Mouse (Mus musculus): ENCODE measurements around the gene Ly6g6c.

Gene Ly6g6c

GRCm38 (mm10) chr17:35064951-35065947 lies at the start of gene Ly6g6c:
TSS of gene Ly6g6c (plus strand) at chr17:35065388.
- peak; percentile 50 for DNase-seq (ENCODE audit: low spot score)

GRCm38 (mm10) chr17:35016376-35016775 lies 48.8 kb upstream of the Ly6g6c start, which contains the start of gene Vwa7:
TSS of gene Vwa7 (plus strand) at chr17:35016579.
- DNase-seq (ENCODE audit: low spot score) = peak; percentile 62

GRCm38 (mm10) chr17:35016791-35017705 lies 48.1 kb upstream of the Ly6g6c start:
- DNase-seq (ENCODE audit: low spot score) = no peak

- no peak for DNase-seq (ENCODE audit: low spot score)
Observed at GRCm38 (mm10) chr17:35017706-35018030, 47.5 kb upstream of the Ly6g6c start.

GRCm38 (mm10) chr17:35018171-35018570 lies 47.0 kb upstream of the Ly6g6c start:
- no peak for DNase-seq (ENCODE audit: low spot score)

GRCm38 (mm10) chr17:35019894-35020293 lies 45.3 kb upstream of the Ly6g6c start:
- no peak for DNase-seq (ENCODE audit: low spot score)

GRCm38 (mm10) chr17:35020551-35020950 lies 44.6 kb upstream of the Ly6g6c start:
- DNase-seq (ENCODE audit: low spot score) = no peak

- DNase-seq (ENCODE audit: low spot score) = peak; percentile 90
Observed at GRCm38 (mm10) chr17:35021163-35021808, 43.9 kb upstream of the Ly6g6c start.

GRCm38 (mm10) chr17:35021842-35022477 lies 43.2 kb upstream of the Ly6g6c start:
- DNase-seq (ENCODE audit: low spot score) = no peak

GRCm38 (mm10) chr17:35022541-35023060 lies 42.6 kb upstream of the Ly6g6c start:
- DNase-seq (ENCODE audit: low spot score) = no peak

- DNase-seq (ENCODE audit: low spot score) = no peak
Observed at GRCm38 (mm10) chr17:35023221-35023620, 42.0 kb upstream of the Ly6g6c start.

GRCm38 (mm10) chr17:35023756-35024155 lies 41.4 kb upstream of the Ly6g6c start:
- no peak for DNase-seq (ENCODE audit: low spot score)

- no peak for DNase-seq (ENCODE audit: low spot score)
Observed at GRCm38 (mm10) chr17:35024261-35024660, 40.9 kb upstream of the Ly6g6c start.

GRCm38 (mm10) chr17:35024691-35025488 lies 40.3 kb upstream of the Ly6g6c start:
- DNase-seq (ENCODE audit: low spot score) = no peak

GRCm38 (mm10) chr17:35026206-35026605 lies 39.0 kb upstream of the Ly6g6c start:
- DNase-seq (ENCODE audit: low spot score) = no peak

GRCm38 (mm10) chr17:35027277-35028068 lies 37.7 kb upstream of the Ly6g6c start, which contains the start of gene Sapcd1:
TSS of gene Sapcd1 (minus strand) at chr17:35028016.
- no peak for DNase-seq (ENCODE audit: low spot score)

GRCm38 (mm10) chr17:35028315-35028714 lies 36.9 kb upstream of the Ly6g6c start:
- no peak for DNase-seq (ENCODE audit: low spot score)

- no peak for DNase-seq (ENCODE audit: low spot score)
Observed at GRCm38 (mm10) chr17:35029691-35030532, 35.3 kb upstream of the Ly6g6c start.

GRCm38 (mm10) chr17:35031272-35031671 lies 33.9 kb upstream of the Ly6g6c start:
- DNase-seq (ENCODE audit: low spot score) = no peak
